Mouse (Mus musculus) erythroblast, embryonic 14.5 days (primary cell): ENCODE measurements around the gene Ccne1.

ENCODE experiments used
- GATA1 ChIP-seq: IDR thresholded peaks from 2 replicates; pipeline ENCODE4 v1.6.1; 2012; ENCODE audit warnings: low read length, inconsistent platforms, mixed read lengths
- TAL1 ChIP-seq: IDR thresholded peaks from 3 replicates; pipeline ENCODE4 v1.6.1; 2012; ENCODE audit warnings: low read length, inconsistent platforms, mixed read lengths

DNA sequence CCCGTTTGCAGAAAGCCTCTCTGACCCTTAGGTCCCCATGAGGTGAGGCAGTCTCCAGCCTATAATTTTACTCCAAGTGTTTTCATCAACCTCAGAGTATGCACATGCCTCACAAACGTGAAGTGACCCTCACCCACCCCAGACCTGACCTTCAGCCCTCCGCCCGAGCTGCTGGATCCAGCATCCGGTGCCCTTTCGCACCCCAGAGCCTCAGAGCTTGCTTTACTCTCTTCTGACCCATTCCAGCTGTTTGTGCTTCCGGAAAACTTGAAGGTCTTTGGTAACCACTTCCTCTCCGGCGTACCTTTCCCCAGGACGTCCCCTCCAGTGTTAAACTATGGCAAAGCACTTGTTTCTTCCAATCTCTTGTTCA is 912 bp upstream of the Ccne1 start:
- TF ChIP-seq GATA1, result no peak
- TF ChIP-seq TAL1, result no peak
